Mouse (Mus musculus) myocyte (in vitro differentiated cells): Measurements from ENCODE around the gene Irgc1. TPM values are rescaled to one million over a fixed set of nuclear protein-coding genes. Genes with fewer than 3 reads are reported as not detected.
"Not testable (repeated sequence)": the region's sequence is repeated elsewhere in the genome, so short reads cannot be mapped to it uniquely, and the experiment has no call there.

Experiments
- H3K27me3 ChIP-seq: one replicate; pipeline ENCODE4 v1.6.1; 2011; ENCODE audit not compliant: control insufficient read depth, insufficient read depth, insufficient read length
- H3K36me3 ChIP-seq: one replicate; pipeline ENCODE4 v1.6.1; 2011; ENCODE audit not compliant: control insufficient read depth, insufficient read depth
- H3K4me2 ChIP-seq: one replicate; pipeline ENCODE4 v1.6.1; 2011; ENCODE audit warnings: low read depth, control low read depth
- H3K4me3 ChIP-seq: one replicate; pipeline ENCODE4 v1.5.1; 2011; ENCODE audit warnings: mild to moderate bottlenecking, control low read depth, moderate library complexity
- H3K79me2 ChIP-seq: one replicate; pipeline ENCODE4 v1.6.1; 2011; ENCODE audit not compliant: control insufficient read depth, insufficient read depth
- H3ac ChIP-seq: one replicate; pipeline ENCODE4 v1.6.1; 2011; ENCODE audit not compliant: control insufficient read depth, insufficient read length
- CEBPB ChIP-seq: IDR thresholded peaks from 2 replicates; pipeline ENCODE4 v1.6.1; 2011; ENCODE audit warnings: mild to moderate bottlenecking, moderate library complexity; ENCODE audit not compliant: poor library complexity, insufficient read depth, severe bottlenecking
- E2F4 ChIP-seq: IDR thresholded peaks from one replicate; pipeline ENCODE4 v1.6.1; 2011; ENCODE audit warnings: mild to moderate bottlenecking, control low read depth, moderate library complexity; ENCODE audit not compliant: insufficient read depth
- MAX ChIP-seq: IDR thresholded peaks from one replicate; pipeline ENCODE4 v1.6.1; 2011; ENCODE audit warnings: low read depth, mild to moderate bottlenecking, control low read depth
- MYOD1 ChIP-seq, 3 experiments: IDR thresholded peaks; one replicate each; pipeline ENCODE4 v1.6.1; 2011; ENCODE audit warnings: control low read depth in 2 of 3, low read depth in 2 of 3, mild to moderate bottlenecking in 2 of 3, moderate library complexity in 1 of 3; ENCODE audit not compliant: insufficient read length in 2 of 3, control insufficient read depth in 1 of 3
- MYOG ChIP-seq, 3 experiments: IDR thresholded peaks; one replicate each; pipeline ENCODE4 v1.6.1; 2011; ENCODE audit warnings: control low read depth in 2 of 3, low read depth in 2 of 3, mild to moderate bottlenecking in 2 of 3; ENCODE audit not compliant: insufficient read length in 2 of 3, control insufficient read depth in 1 of 3, insufficient read depth in 1 of 3
- POLR2A ChIP-seq: IDR thresholded peaks from one replicate; pipeline ENCODE4 v1.6.1; 2011; ENCODE audit warnings: low read depth, mild to moderate bottlenecking, control low read depth, moderate library complexity; ENCODE audit not compliant: insufficient read length
- POLR2AphosphoS2 ChIP-seq: IDR thresholded peaks from one replicate; pipeline ENCODE4 v1.6.1; 2011; ENCODE audit warnings: low read depth, control low read depth; ENCODE audit not compliant: insufficient read length
- REST ChIP-seq: IDR thresholded peaks from one replicate; pipeline ENCODE4 v1.6.1; 2011; ENCODE audit warnings: mild to moderate bottlenecking, control low read depth, moderate library complexity; ENCODE audit not compliant: insufficient read depth, insufficient read length
- SRF ChIP-seq: IDR thresholded peaks from one replicate; pipeline ENCODE4 v1.6.1; 2011; ENCODE audit warnings: low read depth; ENCODE audit not compliant: control insufficient read depth, insufficient read length
- TCF12 ChIP-seq: IDR thresholded peaks from one replicate; pipeline ENCODE4 v1.6.1; 2011; ENCODE audit warnings: mild to moderate bottlenecking, control low read depth; ENCODE audit not compliant: poor library complexity, insufficient read depth, severe bottlenecking
- TCF3 ChIP-seq: IDR thresholded peaks from one replicate; pipeline ENCODE4 v1.6.1; 2011; ENCODE audit warnings: low read depth, control low read depth; ENCODE audit not compliant: insufficient read length
- USF1 ChIP-seq: IDR thresholded peaks from one replicate; pipeline ENCODE4 v1.6.1; 2011; ENCODE audit warnings: low read depth, mild to moderate bottlenecking, control low read depth, moderate library complexity
- polyA plus RNA-seq: library from polyadenylated mRNA; unstranded; fragments of >200 nt; fragmentation: generic; extraction: Trizol; gene quantifications from one replicate; pipeline ENCODE4 v1.2.1, GENCODE M21; 2012; ENCODE audit warnings: missing spikeins

The Irgc1 gene
- polyA plus RNA-seq, 1 experiment = 0.32 TPM

DNA sequence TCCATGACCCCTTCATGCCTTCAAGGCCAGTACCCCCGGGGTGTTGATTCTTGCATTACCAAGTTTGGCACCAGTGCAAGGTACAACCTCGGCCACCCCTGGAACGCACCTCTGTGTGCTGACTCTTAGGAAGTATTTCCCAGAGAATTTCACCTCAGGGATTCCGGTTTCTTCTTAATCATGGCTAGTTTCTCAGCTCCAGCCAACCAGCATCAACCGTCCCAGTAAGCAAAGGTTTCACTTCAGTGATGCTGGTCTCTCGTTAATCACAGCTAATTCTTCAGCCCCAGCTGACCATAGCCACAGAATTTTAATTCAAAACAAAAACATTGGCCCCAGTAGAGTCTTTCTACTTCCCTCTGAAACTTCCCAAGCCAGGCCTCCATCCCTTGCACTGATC is 42.0 kb downstream of the Irgc1 start:
- TF ChIP-seq SRF = no peak
- no peak for TF ChIP-seq TCF3
- TF ChIP-seq MAX = no peak
- TF ChIP-seq REST = no peak
- TF ChIP-seq TCF12 = no peak
- TF ChIP-seq E2F4 = no peak
- no peak for TF ChIP-seq CEBPB
- no peak for TF ChIP-seq MYOD1 (IDR thresholded peaks at IDR 0.05; ENCODE audit: control insufficient read depth in 1 of 3, insufficient read length in 2 of 3, low read depth in 2 of 3)
- TF ChIP-seq POLR2AphosphoS2 = no peak
- TF ChIP-seq USF1 = no peak
- Histone ChIP-seq H3K79me2 (no peaks in the 10 kb centered on the region), H3K4me3 (no peak overlapping the region), H3K36me3 (no peaks in the 10 kb centered on the region), H3K4me2 (no peak overlapping the region), H3K27me3 (no peaks in the 10 kb centered on the region), H3ac (no peak overlapping the region)

DNA sequence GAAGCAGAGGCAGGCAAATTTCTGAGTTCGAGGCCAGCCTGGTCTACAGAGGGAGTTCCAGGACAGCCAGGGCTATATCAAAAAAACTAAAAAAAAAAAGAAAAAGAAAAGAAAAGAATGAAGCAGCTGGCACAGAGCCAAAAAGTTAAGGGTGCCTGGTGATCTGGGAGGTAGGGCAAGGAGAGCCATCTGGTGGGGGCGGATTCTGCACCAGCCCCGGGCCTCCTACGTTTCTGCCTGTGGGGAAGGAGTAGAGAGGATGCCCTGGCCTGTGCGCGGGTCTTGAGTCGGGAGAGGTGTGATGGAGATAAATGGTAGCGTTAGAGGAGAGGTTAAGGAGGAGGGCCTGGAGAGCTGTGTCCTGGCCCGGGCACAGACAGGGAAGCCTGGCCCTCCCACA is 43.9 kb downstream of the Irgc1 start:
- no peaks in the 10 kb centered on the region for H3K36me3 ChIP-seq
- H3ac ChIP-seq = no peak overlapping the region

DNA sequence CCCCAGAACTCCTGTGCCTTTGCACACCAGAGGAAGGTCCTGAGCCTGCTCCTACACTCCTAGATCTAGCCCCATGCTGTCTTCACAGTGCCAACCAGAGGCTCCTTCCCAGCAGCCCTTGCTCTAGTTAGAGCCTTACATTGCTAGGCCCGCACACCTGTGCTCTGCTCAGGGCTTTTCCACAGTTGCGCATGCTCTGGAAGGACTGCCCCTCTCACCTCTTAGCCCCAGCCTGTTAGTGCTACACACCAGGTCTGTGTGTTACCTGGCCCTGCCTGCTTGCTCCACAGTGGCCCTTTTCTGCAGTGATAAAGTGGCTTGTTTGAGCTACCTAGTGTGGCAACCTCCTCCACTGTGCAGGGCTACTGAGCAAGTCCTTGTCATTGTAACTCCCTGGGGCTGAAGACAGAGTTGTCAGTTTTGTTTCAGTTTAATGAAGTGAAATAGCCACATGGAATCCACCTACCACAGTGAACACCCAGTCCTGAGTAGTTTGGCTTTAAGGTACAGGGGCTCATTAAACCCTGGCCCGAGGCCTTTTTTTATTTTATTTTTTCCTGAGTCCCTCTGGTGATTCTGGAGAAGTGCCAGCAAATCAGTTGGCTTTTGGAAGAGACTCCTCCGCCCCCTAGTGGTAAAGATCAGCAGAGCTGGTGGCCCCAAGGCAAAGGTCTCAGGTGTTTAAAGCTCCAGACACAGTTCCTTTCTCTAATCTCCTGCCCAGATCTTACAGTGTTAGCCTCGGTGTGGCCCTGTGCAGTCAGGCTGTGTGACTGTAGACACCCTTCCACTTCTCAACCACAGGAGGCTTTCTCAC is 45.4 kb downstream of the Irgc1 start:
- Histone ChIP-seq H3K4me3 (no peak overlapping the region), H3K79me2 (peaks cover 3% of the 10 kb centered on the region), H3K27me3 (no peaks in the 10 kb centered on the region), H3K36me3 (no peaks in the 10 kb centered on the region), H3ac (no peak overlapping the region), H3K4me2 (no peak overlapping the region)
- no peak for TF ChIP-seq POLR2AphosphoS2
- no peak for TF ChIP-seq CEBPB
- no peak for TF ChIP-seq MAX
- TF ChIP-seq USF1 = no peak
- TF ChIP-seq REST = no peak
- TF ChIP-seq SRF = no peak
- no peak for TF ChIP-seq E2F4
- TF ChIP-seq MYOG (IDR thresholded peaks at IDR 0.05; ENCODE audit: control insufficient read depth in 1 of 3, insufficient read depth in 1 of 3, insufficient read length in 2 of 3, low read depth in 2 of 3) = no peak
- no peak for TF ChIP-seq TCF3
- no peak for TF ChIP-seq POLR2A
- TF ChIP-seq MYOD1 (IDR thresholded peaks at IDR 0.05; ENCODE audit: control insufficient read depth in 1 of 3, insufficient read length in 2 of 3, low read depth in 2 of 3) = no peak
- no peak for TF ChIP-seq TCF12

More for the DNA sequence above, 43.9 kb downstream of the Irgc1 start:
- Histone ChIP-seq H3K4me2 (no peak overlapping the region), H3K27me3 (no peaks in the 10 kb centered on the region), H3K4me3 (no peak overlapping the region), H3K79me2 (no peaks in the 10 kb centered on the region)
- TF ChIP-seq CEBPB = no peak
- TF ChIP-seq MAX = no peak
- no peak for TF ChIP-seq REST
- no peak for TF ChIP-seq POLR2AphosphoS2
- TF ChIP-seq POLR2A = no peak
- TF ChIP-seq SRF = no peak
- TF ChIP-seq USF1 = no peak
- no peak for TF ChIP-seq TCF12
- TF ChIP-seq MYOD1 (IDR thresholded peaks at IDR 0.05; ENCODE audit: control insufficient read depth in 1 of 3, insufficient read length in 2 of 3, low read depth in 2 of 3) = no peak
- no peak for TF ChIP-seq E2F4
- no peak for TF ChIP-seq TCF3
- TF ChIP-seq MYOG (IDR thresholded peaks at IDR 0.05; ENCODE audit: control insufficient read depth in 1 of 3, insufficient read depth in 1 of 3, insufficient read length in 2 of 3, low read depth in 2 of 3) = no peak

DNA sequence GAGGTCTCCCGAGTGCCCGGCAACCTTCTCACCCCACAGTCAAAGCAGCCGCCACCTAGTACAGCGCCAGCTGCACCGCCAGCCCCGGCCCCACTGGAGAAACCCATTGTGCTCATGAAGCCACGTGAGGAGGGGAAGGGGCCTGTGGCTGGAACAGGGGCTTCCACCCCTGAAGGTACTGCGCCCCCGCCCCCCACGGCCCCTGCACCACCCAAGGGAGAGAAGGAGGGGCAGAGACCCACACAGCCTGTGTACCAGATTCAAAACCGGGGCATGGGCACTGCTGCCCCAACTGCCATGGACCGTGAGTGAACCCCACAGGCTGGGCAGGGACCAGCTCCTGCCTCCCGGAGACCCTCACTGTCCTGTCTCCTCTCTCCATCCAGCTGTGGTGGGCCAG is 46.4 kb downstream of the Irgc1 start:
- Histone ChIP-seq H3K4me2 (no peak overlapping the region), H3K4me3 (no peak overlapping the region), H3ac (no peak overlapping the region), H3K79me2 (peaks cover 7% of the 10 kb centered on the region), H3K36me3 (no peaks in the 10 kb centered on the region), H3K27me3 (no peaks in the 10 kb centered on the region)
- no peak for TF ChIP-seq MAX
- no peak for TF ChIP-seq MYOG (IDR thresholded peaks at IDR 0.05; ENCODE audit: control insufficient read depth in 1 of 3, insufficient read depth in 1 of 3, insufficient read length in 2 of 3, low read depth in 2 of 3)
- TF ChIP-seq MYOD1 (IDR thresholded peaks at IDR 0.05; ENCODE audit: control insufficient read depth in 1 of 3, insufficient read length in 2 of 3, low read depth in 2 of 3) = no peak
- no peak for TF ChIP-seq TCF3

DNA sequence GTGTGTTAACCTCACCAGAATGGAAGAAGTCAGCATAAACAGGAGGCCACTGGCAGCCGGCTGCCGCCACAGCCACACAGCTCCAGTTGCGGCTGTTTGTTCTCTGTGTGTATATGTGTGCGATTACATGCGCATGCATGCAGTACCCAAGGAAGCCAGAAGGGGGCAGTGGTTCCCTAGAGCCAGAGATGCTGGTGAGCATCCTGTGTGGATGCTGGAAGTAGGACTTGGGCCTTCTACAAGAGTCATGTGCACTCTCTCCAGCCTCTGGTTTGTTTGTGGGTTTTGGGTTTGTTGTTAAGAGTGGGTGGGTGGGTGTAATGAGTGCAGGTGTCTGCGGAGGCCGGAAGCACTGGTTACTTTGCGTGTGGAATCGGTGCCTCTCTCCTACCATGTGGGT is 49.2 kb downstream of the Irgc1 start:
- H3ac ChIP-seq = no peak overlapping the region
- H3K4me3 ChIP-seq = no peak overlapping the region
- H3K79me2 ChIP-seq = peaks cover 9% of the 10 kb centered on the region
- H3K36me3 ChIP-seq = no peaks in the 10 kb centered on the region
- TF ChIP-seq MYOD1 (IDR thresholded peaks at IDR 0.05; ENCODE audit: control insufficient read depth in 1 of 3, insufficient read length in 2 of 3, low read depth in 2 of 3) (no peak), E2F4 (no peak), TCF3 (no peak), POLR2A (no peak), USF1 (no peak), REST (no peak), MAX (no peak)
- H3K4me2 ChIP-seq = no peak overlapping the region
- no peaks in the 10 kb centered on the region for H3K27me3 ChIP-seq

DNA sequence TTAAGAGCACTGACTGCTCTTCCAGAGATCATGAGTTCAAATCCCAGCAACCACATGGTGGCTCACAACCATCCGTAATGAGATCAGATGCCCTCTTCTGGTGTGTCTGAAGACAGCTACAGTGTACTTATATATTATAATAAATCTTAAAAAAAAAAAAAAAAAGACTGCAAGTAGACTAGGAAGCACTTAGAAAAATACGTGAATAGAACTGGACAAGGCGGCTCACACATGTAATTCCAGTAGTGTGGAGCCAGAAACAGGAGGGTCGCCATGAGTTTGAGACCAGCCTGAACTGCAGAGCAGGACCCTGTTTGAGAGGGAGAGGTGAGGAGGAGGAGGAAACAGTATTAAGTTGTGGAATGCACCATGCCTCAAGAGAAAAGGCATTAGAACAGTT is 51.6 kb downstream of the Irgc1 start:
- Histone ChIP-seq H3K4me3 (peak overlapping the region; percentile 75), H3ac (peak overlapping the region; percentile 81)
- H3K79me2 ChIP-seq, H3K36me3 ChIP-seq, H3K4me2 ChIP-seq, H3K27me3 ChIP-seq: not testable (repeated sequence)
